Mouse (Mus musculus) cortical plate, adult 2 months (tissue): ENCODE data around the gene Prr5.

Experiments used
- CTCF ChIP-seq: fragments of 200-500 bp; IDR thresholded peaks from 2 replicates; pipeline ENCODE4 v1.5.1; 2011; ENCODE audit warnings: mild to moderate bottlenecking, control low read depth, low read length; ENCODE audit not compliant: insufficient read depth; ENCODE audit errors: extremely low read depth
- POLR2A ChIP-seq: fragments of 200-500 bp; IDR thresholded peaks from 2 replicates; pipeline ENCODE4 v1.6.1; 2011; ENCODE audit warnings: mild to moderate bottlenecking, low read length, control low read depth; ENCODE audit not compliant: insufficient read depth; ENCODE audit errors: extremely low read depth

DNA sequence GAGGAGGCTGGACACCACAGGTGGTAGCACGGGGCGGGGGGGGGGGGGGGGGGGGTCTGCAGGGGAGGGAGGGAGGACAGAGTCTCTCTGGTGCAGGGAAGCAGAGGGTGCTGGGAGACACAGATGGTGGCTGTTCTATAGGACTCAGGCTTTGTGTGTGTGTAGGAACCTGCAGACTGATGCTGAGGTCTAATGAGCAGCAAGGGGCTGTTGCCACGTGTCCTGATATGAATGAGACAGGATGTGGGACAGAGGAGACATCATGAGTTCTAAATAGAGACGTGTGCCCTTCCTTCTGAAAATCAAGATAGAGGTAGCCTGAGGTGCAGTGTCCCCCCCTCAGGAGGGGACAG lies 67.5 kb downstream of the Prr5 start:
- TF ChIP-seq CTCF: no peak
- TF ChIP-seq POLR2A: no peak
